Mouse (Mus musculus) spleen, embryonic (tissue): ENCODE data around the gene Scaf4.

Source experiments
- CTCF ChIA-PET: fragments of 350-600 bp; sonication (Branson Sonifier 250); formaldehyde crosslinking; loops from one replicate; lab custom pipeline; 2022; lab: Charles Lee

Gene Scaf4

DNA sequence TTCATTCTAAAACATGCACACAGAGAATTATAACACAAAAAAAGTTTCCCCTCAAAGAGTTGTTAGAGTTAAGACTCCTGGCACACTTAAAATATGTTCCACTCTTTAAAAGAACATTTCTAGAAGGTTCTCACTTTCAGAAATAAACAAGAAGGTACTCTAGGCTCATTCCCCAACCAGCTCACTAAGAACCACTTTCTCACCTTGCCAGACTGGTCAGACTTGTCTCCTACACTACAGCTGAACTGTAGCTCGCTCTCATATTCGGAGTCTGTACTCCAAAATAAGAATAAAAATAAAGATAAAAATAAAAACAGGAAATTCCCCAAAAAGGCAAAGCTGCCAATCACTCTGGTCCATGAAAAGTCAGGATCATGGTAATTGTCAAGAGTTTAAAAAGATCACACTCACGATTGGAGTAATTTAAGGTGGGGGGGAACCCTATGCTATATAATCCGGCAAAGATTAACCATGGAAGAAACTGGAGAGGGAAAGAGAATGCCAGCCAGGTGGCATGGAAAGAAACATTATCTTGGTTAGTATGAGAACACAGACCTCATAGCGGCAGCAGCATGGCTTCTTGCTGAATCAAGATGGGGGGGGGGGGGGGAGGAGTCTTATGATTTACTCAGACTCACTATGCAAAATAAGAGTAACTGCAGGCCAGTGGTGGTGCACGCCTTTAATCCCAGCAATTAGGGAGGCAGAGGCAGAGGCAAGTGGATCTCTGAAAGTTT lies 80.9 kb downstream of the Scaf4 start:
- CTCF ChIA-PET: no interaction called here

DNA sequence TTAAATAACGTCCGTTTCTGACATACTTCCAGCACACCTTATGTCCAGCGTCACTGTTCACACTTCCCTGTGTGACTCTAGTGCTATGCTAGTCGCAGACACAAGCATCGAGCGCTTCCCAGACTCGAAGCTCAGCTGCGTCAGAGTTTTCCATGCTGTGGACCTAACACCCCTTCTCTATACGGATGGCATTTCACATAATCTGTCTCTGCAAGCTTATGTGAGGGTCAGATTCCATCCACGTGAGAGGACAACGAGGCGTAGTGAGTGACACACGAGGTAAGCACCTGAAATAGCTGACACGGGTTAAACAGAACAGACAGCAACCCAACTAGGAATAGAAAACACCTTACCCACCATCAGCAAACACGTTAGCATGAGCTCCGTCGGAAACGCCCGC lies 82.2 kb downstream of the Scaf4 start:
- CTCF ChIA-PET: no interaction called here

DNA sequence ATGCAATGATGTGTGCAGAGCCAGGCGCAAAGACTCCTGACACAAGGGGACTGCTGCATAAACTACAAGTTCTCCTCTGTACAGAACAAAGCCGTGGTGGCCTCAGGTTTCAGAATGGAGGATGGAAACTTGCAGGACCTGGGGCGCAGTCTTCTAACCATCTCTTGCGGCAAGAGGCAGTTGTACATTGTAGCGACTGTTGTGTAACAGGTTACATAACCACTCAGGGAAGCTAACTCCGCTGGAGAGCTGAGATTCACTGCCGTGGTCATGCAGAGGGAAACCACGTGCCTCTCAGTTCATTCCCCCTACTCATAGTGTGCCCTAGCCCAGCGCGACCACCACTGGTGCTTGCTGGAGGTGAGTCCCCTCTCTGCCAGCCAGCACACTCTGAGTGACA lies 85.1 kb downstream of the Scaf4 start:
- CTCF ChIA-PET: interaction anchor here (0.5 kb wide), 1 partner anchor 61 kb away, joined by 3 read pairs; no protein-coding TSS in a partner anchor

DNA sequence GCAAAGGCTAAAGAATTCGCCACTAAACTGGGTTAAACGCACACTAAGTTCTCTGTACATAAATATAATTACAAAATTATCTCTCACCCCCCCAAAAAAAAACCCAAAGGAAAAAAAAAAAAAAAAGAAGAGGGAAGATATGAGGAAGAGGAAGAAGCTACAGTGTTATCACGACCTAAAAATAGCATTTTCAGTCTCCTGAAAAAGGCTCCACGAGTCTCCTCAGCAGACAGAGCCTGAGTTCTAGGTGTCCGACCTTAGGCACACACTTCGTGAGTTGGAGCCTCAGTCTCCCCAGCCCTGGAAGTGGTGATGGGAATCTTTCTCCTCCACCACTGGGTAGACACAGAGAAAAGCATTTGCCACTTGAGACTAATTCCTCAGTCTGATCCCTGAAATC lies 85.7 kb downstream of the Scaf4 start:
- CTCF ChIA-PET: interaction anchor here (0.5 kb wide), 1 partner anchor 60 kb away, joined by 3 read pairs; no protein-coding TSS in a partner anchor

DNA sequence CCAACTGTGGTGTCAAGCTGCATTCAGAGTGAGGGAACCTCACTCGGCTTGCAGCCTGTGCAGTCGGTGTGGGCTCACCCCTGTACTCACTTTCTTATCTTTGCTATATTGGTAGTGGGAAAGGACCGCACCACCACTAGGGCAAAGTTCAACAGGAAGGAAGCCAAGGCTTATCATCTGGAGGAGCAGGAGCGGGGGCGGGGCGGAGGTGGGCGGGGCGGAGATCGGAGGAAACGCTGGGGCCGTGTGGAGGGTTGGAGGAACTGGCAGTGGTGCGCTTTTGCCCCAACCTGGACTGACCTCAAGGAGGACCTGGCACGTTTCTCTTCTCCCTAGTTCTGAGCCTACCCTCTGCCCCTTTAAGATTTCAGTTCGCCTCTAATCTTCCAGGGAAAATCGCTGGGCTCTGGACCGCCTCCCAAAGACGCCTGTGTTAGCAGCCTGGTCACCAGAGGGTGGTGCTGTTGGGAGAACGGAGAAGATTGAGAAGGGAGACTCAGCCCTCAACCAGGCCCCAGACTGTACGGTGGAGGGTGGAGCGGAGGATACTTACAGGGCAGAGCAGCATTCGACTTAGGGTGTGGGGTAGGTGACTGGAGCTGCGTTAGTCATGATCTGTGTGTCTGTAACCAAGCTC lies 86.8 kb downstream of the Scaf4 start:
- CTCF ChIA-PET: no interaction called here

DNA sequence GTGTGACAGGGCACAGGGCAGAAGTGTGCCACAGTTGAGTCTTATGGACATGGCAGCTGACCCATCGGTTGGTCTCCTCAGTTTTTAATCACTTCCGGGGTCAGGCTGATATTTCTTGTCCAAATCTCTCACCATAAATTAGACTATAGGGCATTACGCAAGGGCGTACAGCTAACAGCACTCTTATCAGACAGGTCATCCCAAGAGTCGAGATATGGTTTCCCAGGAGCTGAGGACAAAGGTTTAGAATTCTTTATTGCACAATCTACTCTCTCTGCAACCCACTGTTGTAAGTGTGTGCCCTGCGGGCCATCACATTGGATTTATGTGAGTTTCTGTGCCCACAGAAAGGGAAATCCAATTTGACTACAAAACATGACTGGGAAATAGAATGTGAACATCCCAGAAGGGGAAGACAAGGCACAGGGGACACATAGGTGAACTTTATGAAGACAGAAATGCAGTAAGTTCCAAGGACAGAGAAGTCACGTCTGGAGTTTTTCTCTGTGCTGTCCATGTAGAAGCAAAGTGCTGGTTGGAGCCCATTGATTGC lies 87.5 kb downstream of the Scaf4 start:
- CTCF ChIA-PET: no interaction called here

GRCm38 (mm10) chr16:90193719-90194118 lies 90.6 kb downstream of the Scaf4 start:
- CTCF ChIA-PET: interaction anchor here (0.6 kb wide), 1 partner anchor 54 kb away, joined by 4 read pairs; no protein-coding TSS in a partner anchor

DNA sequence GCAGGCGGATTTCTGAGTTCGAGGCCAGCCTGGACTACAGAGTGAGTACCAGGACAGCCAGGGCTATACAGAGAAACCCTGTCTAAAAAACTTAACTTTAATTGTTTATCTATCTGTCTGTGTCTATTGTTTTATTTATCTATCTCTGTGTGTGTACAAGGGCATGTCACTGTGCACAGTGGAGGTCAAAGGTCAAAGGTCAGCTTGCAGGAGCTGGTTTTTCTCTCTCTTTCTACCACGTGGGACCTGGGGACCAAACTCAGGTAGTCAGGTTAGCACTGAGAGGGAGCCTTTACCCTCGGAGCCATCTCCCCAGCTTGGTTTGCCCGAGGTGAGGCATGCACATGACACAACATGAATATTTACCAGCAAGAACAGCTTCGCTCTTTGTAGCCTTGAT lies 93.0 kb downstream of the Scaf4 start:
- CTCF ChIA-PET: interaction anchor here (0.5 kb wide), 1 partner anchor 31 kb away, joined by 3 read pairs; no protein-coding TSS in a partner anchor

- CTCF ChIA-PET: no interaction called here
Measured at GRCm38 (mm10) chr16:90187453-90187852, 96.8 kb downstream of the Scaf4 start.

- CTCF ChIA-PET: interaction anchor here (0.6 to 0.7 kb wide), 2 partner anchors 15 to 543 kb away, joined by 4 to 6 read pairs; no protein-coding TSS in a partner anchor
Measured at GRCm38 (mm10) chr16:90185928-90186588, 98.2 kb downstream of the Scaf4 start.

- CTCF ChIA-PET: interaction anchor here (1.2 kb wide), 1 partner anchor 150 kb away, joined by 4 read pairs; no protein-coding TSS in a partner anchor
Measured at GRCm38 (mm10) chr16:90184135-90184534, 100.2 kb downstream of the Scaf4 start.

GRCm38 (mm10) chr16:90181673-90182072 lies 102.6 kb downstream of the Scaf4 start:
- CTCF ChIA-PET: no interaction called here

DNA sequence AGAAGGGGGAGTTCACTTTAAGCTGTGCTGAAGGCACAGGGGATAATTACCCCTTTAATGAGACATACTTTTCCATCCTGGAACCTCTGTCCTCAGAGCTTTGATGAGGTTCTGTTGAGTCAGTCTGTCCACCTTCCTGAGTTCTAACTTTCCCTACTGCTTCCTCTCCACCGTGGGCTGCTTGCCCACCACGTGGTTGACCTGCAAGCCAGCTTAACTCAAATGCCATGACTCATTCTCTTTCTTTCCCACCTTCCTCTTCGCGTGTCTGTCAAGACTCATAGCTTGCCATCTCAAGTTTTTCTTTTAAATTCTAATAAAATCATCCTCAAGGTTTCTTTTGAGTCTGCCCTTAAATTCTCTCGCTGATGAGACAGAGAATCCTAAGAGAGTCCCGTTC lies 103.3 kb downstream of the Scaf4 start:
- CTCF ChIA-PET: no interaction called here

DNA sequence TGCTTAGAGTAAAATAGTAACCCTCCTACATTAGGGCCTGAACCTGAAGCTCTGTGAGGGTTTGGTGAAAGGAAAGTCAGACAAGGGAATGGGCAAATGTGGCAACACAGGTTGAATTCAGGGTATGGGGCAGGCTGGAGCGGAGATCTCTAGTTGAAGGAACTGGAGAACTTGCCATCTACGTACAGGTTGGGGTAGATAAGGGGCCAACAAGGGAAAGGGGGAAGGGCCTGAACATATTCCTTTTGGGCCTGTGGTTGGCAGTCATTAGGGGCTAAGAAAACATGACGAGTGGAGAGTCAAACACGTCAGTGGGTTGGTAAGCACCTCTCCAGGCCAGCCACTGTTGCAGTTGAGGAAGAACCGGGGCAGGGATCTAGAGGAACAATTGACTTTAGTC lies 104.4 kb downstream of the Scaf4 start:
- CTCF ChIA-PET: no interaction called here

- CTCF ChIA-PET: no interaction called here
Measured at GRCm38 (mm10) chr16:90178404-90178803, 105.9 kb downstream of the Scaf4 start.

- CTCF ChIA-PET: no interaction called here
Measured at GRCm38 (mm10) chr16:90177425-90177824, 106.9 kb downstream of the Scaf4 start.

- CTCF ChIA-PET: no interaction called here
Measured at GRCm38 (mm10) chr16:90176472-90176871, 107.8 kb downstream of the Scaf4 start.
